Mouse (Mus musculus) adrenal gland, adult (tissue): Measurements from ENCODE around the gene Tbl3.
A peak's percentile ranks its signal among the peaks of the same experiment; 100 is the strongest.
"Not testable (repeated sequence)": the region's sequence is repeated elsewhere in the genome, so short reads cannot be mapped to it uniquely, and the experiment has no call there.

Experiments
- DNase-seq, 2 experiments: peaks; one replicate each; pipeline ENCODE4 v3.0.0; 2022 to 2023; ENCODE audit warnings: low spot score in 1 of 2; ENCODE audit not compliant: inconsistent age in 2 of 2

The Tbl3 gene

GRCm38 (mm10) chr17:24728184-24728583, 20.7 kb upstream of the Tbl3 start:
- no peak for DNase-seq

- DNase-seq = no peak
Measured at GRCm38 (mm10) chr17:24727618-24728017, 20.2 kb upstream of the Tbl3 start, which contains the start of gene Rpl3l. TSS of gene Rpl3l (plus strand) at chr17:24727820.

- DNase-seq = no peak
Measured at GRCm38 (mm10) chr17:24725637-24726390, 18.4 kb upstream of the Tbl3 start.

GRCm38 (mm10) chr17:24724184-24724583, 16.7 kb upstream of the Tbl3 start, which contains the start of gene Ndufb10:
TSS of gene Ndufb10 (minus strand) at chr17:24724478.
- peak; percentile 95 to 99 for DNase-seq

GRCm38 (mm10) chr17:24723881-24724180, 16.4 kb upstream of the Tbl3 start:
- DNase-seq = no peak

GRCm38 (mm10) chr17:24723122-24723880, 15.8 kb upstream of the Tbl3 start:
- DNase-seq = peak in 1 of 2 experiments; percentile 33

GRCm38 (mm10) chr17:24722220-24722924, 14.9 kb upstream of the Tbl3 start:
- no peak for DNase-seq

GRCm38 (mm10) chr17:24721383-24721955, 14.0 kb upstream of the Tbl3 start:
- not testable (repeated sequence) for DNase-seq

GRCm38 (mm10) chr17:24720616-24721015, 13.2 kb upstream of the Tbl3 start:
- DNase-seq = peak in 1 of 2 experiments; percentile 80

- peak; percentile 99 for DNase-seq
Measured at GRCm38 (mm10) chr17:24719494-24720222, 12.2 kb upstream of the Tbl3 start.

- DNase-seq = not testable (repeated sequence)
Measured at GRCm38 (mm10) chr17:24718938-24719337, 11.5 kb upstream of the Tbl3 start.

GRCm38 (mm10) chr17:24717943-24718342, 10.5 kb upstream of the Tbl3 start, which contains the start of the genes Rnf151 and Rps2:
TSS of gene Rnf151 (minus strand) at chr17:24718063.
TSS of gene Rps2 (plus strand) at chr17:24718116.
- no peak for DNase-seq

- DNase-seq = no peak
Measured at GRCm38 (mm10) chr17:24716166-24716682, 8.8 kb upstream of the Tbl3 start.

- no peak for DNase-seq
Measured at GRCm38 (mm10) chr17:24715556-24715955, 8.1 kb upstream of the Tbl3 start.

GRCm38 (mm10) chr17:24708646-24709045, 1.2 kb upstream of the Tbl3 start:
- peak in 1 of 2 experiments; percentile 53 for DNase-seq

GRCm38 (mm10) chr17:24707801-24708425, 453 bp upstream of the Tbl3 start:
- no peak for DNase-seq

GRCm38 (mm10) chr17:24705821-24706220, 1.6 kb downstream of the Tbl3 start:
- no peak for DNase-seq

GRCm38 (mm10) chr17:24701251-24701650, 6.2 kb downstream of the Tbl3 start:
- no peak for DNase-seq

- DNase-seq = peak in 1 of 2 experiments; percentile 52
Measured at GRCm38 (mm10) chr17:24699473-24699872, 8.0 kb downstream of the Tbl3 start.

- DNase-seq = no peak
Measured at GRCm38 (mm10) chr17:24698715-24699114, 8.7 kb downstream of the Tbl3 start.
